ENCODE assay signal across 16 mouse cellular contexts in the genomic region with DNA sequence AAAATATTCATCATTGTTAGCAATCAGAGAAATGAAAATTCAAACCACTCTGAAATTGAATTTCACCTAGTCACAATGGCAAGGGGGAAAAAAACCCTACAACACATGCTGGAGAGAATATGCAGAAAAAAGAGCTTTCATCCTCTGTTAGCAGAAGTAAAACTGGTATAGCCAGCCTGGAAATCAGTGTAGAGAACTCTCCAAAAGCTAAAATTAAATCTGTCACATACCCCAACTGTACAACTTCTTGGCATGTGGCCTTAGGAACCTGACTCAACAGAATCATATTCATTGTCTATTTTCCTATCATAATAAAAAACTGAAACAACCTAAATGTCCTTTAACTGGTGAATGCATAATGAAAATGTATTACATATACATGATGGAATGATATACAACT. TPM values are rescaled to one million over a fixed set of nuclear protein-coding genes. Genes with fewer than 3 reads are reported as not detected.
DNase-seq lines count a peak whose midpoint lies in the region.
"Had no signal": no experiment of that assay in that cellular context is flagged by ENCODE, and none has a peak within 500 bp of the region (broad histone marks: within the 10 kb centered on the region; RNA-seq: fewer than 3 reads in every experiment).

No protein-coding gene starts in this region.

- DNase-seq in layer of hippocampus, adult 11-12 months (ENCODE audit: low spot score): peak; percentile 6
- no peak for DNase-seq in layer of hippocampus, postnatal 10 days (ENCODE audit: low spot score in 2 of 2)
- peak; percentile 24 for DNase-seq in layer of hippocampus, adult 9-11 months
- DNase-seq in layer of hippocampus, postnatal 36 days: no peak
- DNase-seq in retina, postnatal 1 day: no peak
- DNase-seq: adrenal gland, adult 2 months; adrenal gland, postnatal 10 days; adrenal gland, postnatal 25 days; cerebellum, adult 11-12 months; cerebellum, adult 2 months; cerebellum, adult 9-10 months; cerebellum, postnatal 10 days; cerebellum, postnatal 25 days; forebrain, postnatal 0 days had no signal

RNA-seq across cellular contexts. Expression of a gene that starts 22.0 kb away (rescaled TPM):
- total RNA-seq in layer of hippocampus, postnatal 10 days (2021): not detected
- not detected for total RNA-seq in layer of hippocampus, postnatal 36 days (2021)
- total RNA-seq: adrenal gland, adult 2 months; adrenal gland, postnatal 25 days; ES-E14; forebrain, postnatal 0 days; MEL had no signal

Comparison
In these comparisons a context has a peak if more than half of its experiments do, and no peak if none do; other contexts are left out.
1. DNase-seq: peak in layer of hippocampus, adult 11-12 months (single experiment) and layer of hippocampus, adult 9-11 months (single experiment); none in layer of hippocampus, postnatal 10 days (0 of 2), layer of hippocampus, postnatal 36 days (0 of 2) and retina, postnatal 1 day (single experiment).